Mouse (Mus musculus): ENCODE data around the gene Mfsd12. TPM values are rescaled to one million over a fixed set of nuclear protein-coding genes. Genes with fewer than 3 reads are reported as not detected.

The Mfsd12 gene
- polyA plus RNA-seq, 1 experiment: 44.1 TPM

DNA sequence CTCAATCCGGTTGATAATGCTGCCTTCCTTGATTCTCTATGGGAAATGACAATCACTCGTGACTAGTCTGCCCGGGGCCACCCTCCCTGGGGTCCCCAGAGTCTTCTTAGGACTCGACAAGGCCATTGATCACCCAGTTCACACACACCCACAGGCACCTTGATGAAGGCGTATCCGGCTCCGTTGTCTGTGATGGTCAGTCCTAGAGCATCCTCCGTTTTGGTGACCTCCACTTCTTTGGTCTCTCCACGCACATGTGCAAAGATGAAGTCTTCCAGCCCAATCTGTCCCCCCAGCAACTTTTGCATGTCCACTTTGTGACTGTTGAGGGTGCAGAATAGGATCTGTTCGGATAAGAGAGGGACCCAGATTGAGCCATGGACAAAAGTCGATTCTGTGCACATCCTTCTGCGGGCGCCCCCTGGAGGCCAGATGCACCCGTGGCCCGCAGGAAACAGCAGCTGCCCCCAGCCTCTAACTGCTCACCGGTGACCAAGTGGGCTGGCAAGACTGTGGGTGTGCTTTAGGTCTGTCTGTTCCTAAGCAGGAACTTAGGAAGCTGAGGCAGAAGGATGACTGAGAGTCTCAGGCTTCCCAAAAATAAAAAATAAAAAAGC lies 15.8 kb upstream of the Mfsd12 start:
- Histone ChIP-seq H3K4me3 (replicated peaks) (no peak overlapping the region), H3K4me1 (peaks cover 80% of the 10 kb centered on the region), H3K36me3 (replicated peaks; ENCODE audit: low read length) (peaks cover 35% of the 10 kb centered on the region), H3K9me3 (no peaks in the 10 kb centered on the region), H3K27me3 (replicated peaks) (peaks cover 12% of the 10 kb centered on the region)
- TF ChIP-seq GATA1 (IDR thresholded peaks at IDR 0.05; ENCODE audit: borderline replicate concordance, low read length): no peak
- no peak for TF ChIP-seq FLI1 (IDR thresholded peaks at IDR 0.05; ENCODE audit: low read length)

DNA sequence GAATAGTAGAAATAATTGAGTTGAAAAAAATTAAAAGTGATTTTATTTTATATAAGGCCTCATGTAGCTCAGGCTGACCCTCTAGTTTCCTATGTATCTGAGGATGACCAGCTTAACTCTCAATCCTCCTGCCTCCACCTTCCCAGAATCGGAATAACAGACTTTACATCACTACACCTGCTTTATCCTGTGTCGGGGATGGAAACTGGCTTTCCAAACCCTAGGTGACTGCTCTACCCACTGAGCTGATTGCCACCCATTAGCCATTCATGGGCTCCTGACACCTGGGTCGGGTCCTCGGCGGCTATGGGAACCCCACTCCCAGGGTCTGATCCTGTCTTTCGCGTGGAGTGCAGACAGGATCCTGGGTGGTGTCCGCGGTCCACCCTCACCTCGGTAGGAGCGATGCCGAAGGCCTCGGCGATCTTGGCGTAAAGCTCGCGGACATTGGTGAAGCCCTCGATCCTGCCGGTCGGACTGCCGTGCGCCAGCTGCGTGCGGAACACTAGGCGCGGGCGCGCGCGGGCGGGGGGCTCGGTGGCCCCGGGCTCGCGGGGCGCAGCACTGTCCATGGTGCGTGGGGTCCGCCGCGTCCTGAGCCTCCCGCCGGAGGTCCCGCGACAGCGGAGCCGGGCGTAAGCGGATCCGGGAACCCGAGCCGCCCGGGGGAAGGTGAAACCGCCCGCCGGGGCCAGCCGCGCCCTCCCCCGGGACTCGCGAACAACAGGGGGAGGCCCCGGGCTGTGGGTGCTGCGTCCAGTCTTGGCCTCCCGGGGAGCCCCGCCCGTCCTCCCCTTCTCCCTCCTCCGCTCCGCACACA lies 14.4 kb upstream of the Mfsd12 start, which contains the start of gene Gipc3:
Gene Gipc3, minus strand, starts transcription at position 581 of the 820 bp plus-strand sequence.
- H3K36me3 ChIP-seq (replicated peaks; ENCODE audit: low read length): peaks cover 36% of the 10 kb centered on the region
- H3K9me3 ChIP-seq: no peaks in the 10 kb centered on the region
- H3K4me1 ChIP-seq: peaks cover 83% of the 10 kb centered on the region
- peak within 1 kb of the TSS; percentile 93 for H3K4me3 ChIP-seq (replicated peaks)
- TF ChIP-seq FLI1 (IDR thresholded peaks at IDR 0.05; ENCODE audit: low read length) (no peak), GATA1 (IDR thresholded peaks at IDR 0.05; ENCODE audit: borderline replicate concordance, low read length) (no peak)
- peaks cover 12% of the 10 kb centered on the region for H3K27me3 ChIP-seq (replicated peaks)

DNA sequence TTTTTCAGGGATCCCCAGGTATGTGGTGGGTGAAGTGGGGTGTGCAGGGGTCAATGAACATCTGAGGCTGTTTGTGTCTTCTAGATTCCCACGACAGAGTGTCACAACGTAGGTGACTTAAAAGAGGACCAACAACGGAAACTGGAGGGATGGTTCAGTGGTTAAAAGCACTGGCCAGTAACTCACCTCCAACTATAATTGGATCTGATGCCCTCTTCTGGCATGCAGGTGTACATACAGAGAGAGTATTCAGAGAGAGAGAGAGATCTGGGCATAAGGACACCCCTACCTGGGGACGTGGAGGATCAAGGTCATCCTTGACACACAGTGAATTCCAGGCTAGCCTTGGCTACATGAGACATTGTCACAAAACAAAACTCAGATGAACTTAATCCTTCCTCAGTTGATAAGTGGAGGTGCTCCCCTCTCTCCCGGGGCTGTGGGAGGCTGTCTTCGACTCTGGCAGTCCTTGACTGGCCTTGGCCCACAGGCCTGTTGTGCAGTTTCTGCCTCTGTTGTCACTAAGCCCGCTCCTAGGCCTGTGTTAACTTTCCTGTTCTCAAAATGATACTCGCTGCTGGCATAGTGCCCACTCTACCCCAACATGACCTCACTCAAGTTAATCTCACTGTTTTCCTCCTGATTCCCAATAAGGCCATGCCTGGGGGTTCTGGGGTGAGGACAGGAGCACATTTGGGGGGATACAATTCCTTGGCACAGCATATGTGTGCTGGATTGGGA lies 12.7 kb upstream of the Mfsd12 start:
- Histone ChIP-seq H3K4me1 (peaks cover 91% of the 10 kb centered on the region), H3K4me3 (replicated peaks) (no peak overlapping the region), H3K9me3 (no peaks in the 10 kb centered on the region), H3K27me3 (replicated peaks) (peaks cover 12% of the 10 kb centered on the region), H3K36me3 (replicated peaks; ENCODE audit: low read length) (peaks cover 39% of the 10 kb centered on the region)
- no peak for TF ChIP-seq FLI1 (IDR thresholded peaks at IDR 0.05; ENCODE audit: low read length)
- no peak for TF ChIP-seq GATA1 (IDR thresholded peaks at IDR 0.05; ENCODE audit: borderline replicate concordance, low read length)

DNA sequence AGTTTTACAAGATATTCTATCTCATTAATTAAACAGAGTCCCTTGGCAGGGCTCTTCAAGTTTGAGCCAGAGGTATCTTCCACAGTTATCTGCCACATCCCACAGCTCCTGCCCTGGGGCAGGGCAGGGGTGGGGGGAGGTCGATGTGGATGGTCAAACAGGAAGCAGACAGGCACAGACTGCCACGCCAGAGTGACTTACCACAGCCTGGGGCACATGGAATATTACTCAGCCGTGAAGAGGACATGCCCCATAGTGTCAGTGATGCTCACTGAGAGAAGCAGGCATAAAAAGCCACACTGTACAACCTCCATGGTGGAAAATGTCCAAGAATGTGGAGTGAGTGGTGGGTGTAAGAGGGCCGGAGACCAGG lies 12.1 kb upstream of the Mfsd12 start:
- H3K4me3 ChIP-seq (replicated peaks): no peak overlapping the region
- TF ChIP-seq GATA1 (IDR thresholded peaks at IDR 0.05; ENCODE audit: borderline replicate concordance, low read length) (no peak), FLI1 (IDR thresholded peaks at IDR 0.05; ENCODE audit: low read length) (no peak)
- H3K36me3 ChIP-seq (replicated peaks; ENCODE audit: low read length): peaks cover 39% of the 10 kb centered on the region
- peaks cover 12% of the 10 kb centered on the region for H3K27me3 ChIP-seq (replicated peaks)
- peaks cover 92% of the 10 kb centered on the region for H3K4me1 ChIP-seq
- H3K9me3 ChIP-seq: no peaks in the 10 kb centered on the region

DNA sequence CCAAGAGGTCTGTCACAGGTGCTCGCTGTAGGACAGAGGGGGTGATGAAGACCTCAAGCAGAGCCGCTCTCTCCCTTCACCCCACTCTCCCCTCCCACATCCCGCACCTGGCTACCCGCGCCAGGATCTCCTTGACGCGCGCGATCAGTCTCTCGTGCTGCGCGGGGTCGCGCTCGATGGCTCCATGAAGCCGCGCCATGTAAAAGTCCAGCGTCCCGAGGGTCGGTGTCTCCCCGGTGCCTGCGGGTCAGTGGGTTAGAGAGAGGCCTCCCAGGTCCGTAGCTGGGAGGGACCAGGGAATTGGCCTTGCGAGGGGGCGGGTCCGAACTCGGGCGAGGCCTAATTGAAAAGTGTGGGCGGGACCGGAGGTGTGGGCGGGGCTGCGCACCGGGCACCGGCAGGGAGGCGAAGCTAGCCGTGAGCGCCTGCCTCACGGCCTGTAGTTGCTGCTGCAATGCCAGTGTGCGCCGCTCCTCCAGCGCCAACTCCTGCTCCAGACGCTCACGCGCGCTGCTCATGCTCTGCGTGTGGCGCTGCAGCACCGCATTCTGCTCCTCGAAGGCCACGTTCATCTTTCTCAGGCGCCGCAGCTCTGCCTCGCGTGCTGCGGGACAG lies 10.7 kb upstream of the Mfsd12 start:
- Histone ChIP-seq H3K4me3 (replicated peaks) (peak overlapping the region; percentile 85), H3K4me1 (peaks cover 86% of the 10 kb centered on the region), H3K36me3 (replicated peaks; ENCODE audit: low read length) (peaks cover 39% of the 10 kb centered on the region), H3K9me3 (no peaks in the 10 kb centered on the region), H3K27me3 (replicated peaks) (peaks cover 12% of the 10 kb centered on the region)
- TF ChIP-seq FLI1 (IDR thresholded peaks at IDR 0.05; ENCODE audit: low read length) (no peak), GATA1 (IDR thresholded peaks at IDR 0.05; ENCODE audit: borderline replicate concordance, low read length) (no peak)

DNA sequence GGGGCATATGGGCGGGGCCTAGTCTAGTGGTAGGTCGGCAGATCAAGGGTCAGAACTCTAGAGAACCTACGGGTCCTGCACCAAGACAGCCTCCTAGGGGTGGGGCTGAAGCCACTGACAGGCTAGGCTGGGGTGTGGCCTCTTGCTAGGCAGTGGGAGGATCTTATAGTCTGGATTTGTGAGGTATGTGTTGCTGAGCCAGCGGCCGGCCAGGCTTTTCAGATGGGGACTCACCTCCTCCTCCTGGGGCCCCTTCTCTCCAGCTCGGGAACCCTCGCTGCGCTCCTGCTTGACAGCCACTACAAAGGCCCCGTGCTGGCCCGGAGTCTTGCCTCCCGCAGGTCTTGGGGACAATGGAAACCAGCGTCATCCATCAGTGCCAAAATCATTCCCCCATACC lies 8.1 kb upstream of the Mfsd12 start:
- TF ChIP-seq GATA1 (IDR thresholded peaks at IDR 0.05; ENCODE audit: borderline replicate concordance, low read length) (no peak), FLI1 (IDR thresholded peaks at IDR 0.05; ENCODE audit: low read length) (no peak)
- Histone ChIP-seq H3K27me3 (replicated peaks) (no peaks in the 10 kb centered on the region), H3K4me3 (replicated peaks) (peak overlapping the region; percentile 99), H3K36me3 (replicated peaks; ENCODE audit: low read length) (peaks cover 39% of the 10 kb centered on the region), H3K9me3 (no peaks in the 10 kb centered on the region), H3K4me1 (peaks cover 73% of the 10 kb centered on the region)

DNA sequence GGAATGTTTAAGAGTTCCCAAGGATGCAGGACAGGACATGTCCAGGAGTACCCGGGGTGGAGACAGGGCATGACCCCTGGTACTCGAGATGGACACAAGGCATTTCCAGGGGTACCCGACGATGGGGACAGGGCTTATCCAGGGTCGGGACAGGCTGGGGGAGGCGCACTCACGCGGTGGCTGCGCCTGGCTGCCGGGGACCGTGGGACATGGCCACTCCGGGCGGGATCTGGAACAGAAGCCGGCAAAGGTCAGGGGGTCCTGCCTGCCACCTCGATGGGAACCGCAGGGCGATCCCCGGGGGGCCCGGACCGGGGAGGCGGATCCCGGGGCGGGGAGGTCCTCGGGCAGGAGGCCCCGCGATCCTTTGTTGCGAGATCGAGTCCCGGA lies 7.3 kb upstream of the Mfsd12 start:
- peaks cover 74% of the 10 kb centered on the region for H3K4me1 ChIP-seq
- no peak for TF ChIP-seq GATA1 (IDR thresholded peaks at IDR 0.05; ENCODE audit: borderline replicate concordance, low read length)
- TF ChIP-seq FLI1 (IDR thresholded peaks at IDR 0.05; ENCODE audit: low read length): no peak
- H3K36me3 ChIP-seq (replicated peaks; ENCODE audit: low read length): peaks cover 39% of the 10 kb centered on the region
- H3K27me3 ChIP-seq (replicated peaks): no peaks in the 10 kb centered on the region
- H3K4me3 ChIP-seq (replicated peaks): peak overlapping the region; percentile 99
- H3K9me3 ChIP-seq: no peaks in the 10 kb centered on the region

DNA sequence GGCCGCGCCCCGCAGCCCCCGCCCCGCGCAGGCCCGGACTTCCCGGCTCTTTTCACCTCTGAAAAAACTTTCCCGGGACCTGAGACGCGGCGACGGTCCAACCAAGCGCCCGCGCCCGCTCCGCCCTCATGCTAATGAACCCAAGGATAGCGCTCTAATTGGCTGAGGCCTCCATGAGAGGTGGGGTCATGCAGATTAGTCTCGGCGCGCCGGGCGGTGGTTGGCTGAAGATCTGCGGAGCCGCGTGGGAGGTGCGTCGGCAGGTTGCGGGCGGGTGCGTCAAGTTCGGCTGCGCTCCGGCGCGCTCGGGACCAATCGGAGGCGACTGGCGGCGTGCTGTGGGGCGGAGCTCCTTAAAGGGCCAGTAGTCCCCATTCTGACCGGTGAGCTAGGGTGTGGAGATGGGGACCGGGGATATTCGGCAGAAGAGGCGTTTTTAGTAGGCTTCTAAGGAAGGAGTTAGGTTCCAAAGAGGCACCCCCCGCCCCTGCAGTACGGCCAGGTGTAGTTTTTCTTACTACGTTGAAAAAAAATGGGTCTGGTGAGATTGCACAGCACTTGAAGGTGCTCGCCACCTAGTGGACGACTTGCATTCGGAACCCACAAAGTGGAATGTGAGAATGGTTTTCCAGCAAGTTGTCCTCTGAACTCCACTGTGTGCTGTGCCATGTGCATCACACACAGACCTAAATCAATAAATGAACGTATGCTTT lies 6.8 kb upstream of the Mfsd12 start, which contains the start of gene Hmg20b:
Gene Hmg20b, minus strand, starts transcription at position 130 of the 713 bp plus-strand sequence.
- Histone ChIP-seq H3K4me1 (peaks cover 73% of the 10 kb centered on the region), H3K4me3 (replicated peaks) (peak within 1 kb of the TSS; percentile 99), H3K36me3 (replicated peaks; ENCODE audit: low read length) (peaks cover 35% of the 10 kb centered on the region), H3K27me3 (replicated peaks) (no peaks in the 10 kb centered on the region), H3K9me3 (no peaks in the 10 kb centered on the region)
- TF ChIP-seq GATA1 (IDR thresholded peaks at IDR 0.05; ENCODE audit: borderline replicate concordance, low read length) (no peak), FLI1 (IDR thresholded peaks at IDR 0.05; ENCODE audit: low read length) (no peak)
